Mouse (Mus musculus): ENCODE results near the gene Fbxl20. TPM values are rescaled to one million over a fixed set of nuclear protein-coding genes. Genes with fewer than 3 reads are reported as not detected.

Gene Fbxl20
- polyA plus RNA-seq, 1 experiment from 2014 or later = 17.8 TPM

Other genes starting within 250 kb of the Fbxl20 start
- gene Plxdc1, start 164.0 kb downstream of the Fbxl20 start, polyA plus RNA-seq (2014; fragmentation: Nextera tagmentation; extraction: Ambion mirVana) = 0.69 and 1.7 TPM in 2 replicates
- 9.3 and 16.2 TPM in 2 replicates for gene Arl5c, start 154.2 kb downstream of the Fbxl20 start, polyA plus RNA-seq (2014; fragmentation: Nextera tagmentation; extraction: Ambion mirVana)
- gene Cacnb1, start 127.4 kb downstream of the Fbxl20 start, polyA plus RNA-seq (2014; fragmentation: Nextera tagmentation; extraction: Ambion mirVana) = 11.7 and 12.3 TPM in 2 replicates
- gene Rpl19, start 123.7 kb downstream of the Fbxl20 start, polyA plus RNA-seq (2014; fragmentation: Nextera tagmentation; extraction: Ambion mirVana) = 1,236 and 1,648 TPM in 2 replicates
- 3.8 and 4.1 TPM in 2 replicates for gene Stac2, start 96.9 kb downstream of the Fbxl20 start, polyA plus RNA-seq (2014; fragmentation: Nextera tagmentation; extraction: Ambion mirVana)
- gene Med1, start 42.9 kb upstream of the Fbxl20 start, polyA plus RNA-seq (2014; fragmentation: Nextera tagmentation; extraction: Ambion mirVana) = 62.5 and 76.6 TPM in 2 replicates
- 16.1 and 18.3 TPM in 2 replicates for gene Cdk12, start 52.7 kb upstream of the Fbxl20 start, polyA plus RNA-seq (2014; fragmentation: Nextera tagmentation; extraction: Ambion mirVana)
- gene Neurod2, start 179.2 kb upstream of the Fbxl20 start, polyA plus RNA-seq (2014; fragmentation: Nextera tagmentation; extraction: Ambion mirVana) = not detected in 2 replicates
- gene Ppp1r1b, start 198.0 kb upstream of the Fbxl20 start, polyA plus RNA-seq (2014; fragmentation: Nextera tagmentation; extraction: Ambion mirVana) = 0.87 and 1.7 TPM in 2 replicates
- gene Stard3, start 208.0 kb upstream of the Fbxl20 start, polyA plus RNA-seq (2014; fragmentation: Nextera tagmentation; extraction: Ambion mirVana) = 34.9 and 42.0 TPM in 2 replicates
- 1.3 and 2.3 TPM in 2 replicates for gene Tcap, start 233.4 kb upstream of the Fbxl20 start, polyA plus RNA-seq (2014; fragmentation: Nextera tagmentation; extraction: Ambion mirVana)
- gene Pnmt, start 236.0 kb upstream of the Fbxl20 start, polyA plus RNA-seq (2014; fragmentation: Nextera tagmentation; extraction: Ambion mirVana) = 0.84 and 2.2 TPM in 2 replicates